Mouse (Mus musculus): ENCODE results near the gene Sox10.

The Sox10 gene

DNA sequence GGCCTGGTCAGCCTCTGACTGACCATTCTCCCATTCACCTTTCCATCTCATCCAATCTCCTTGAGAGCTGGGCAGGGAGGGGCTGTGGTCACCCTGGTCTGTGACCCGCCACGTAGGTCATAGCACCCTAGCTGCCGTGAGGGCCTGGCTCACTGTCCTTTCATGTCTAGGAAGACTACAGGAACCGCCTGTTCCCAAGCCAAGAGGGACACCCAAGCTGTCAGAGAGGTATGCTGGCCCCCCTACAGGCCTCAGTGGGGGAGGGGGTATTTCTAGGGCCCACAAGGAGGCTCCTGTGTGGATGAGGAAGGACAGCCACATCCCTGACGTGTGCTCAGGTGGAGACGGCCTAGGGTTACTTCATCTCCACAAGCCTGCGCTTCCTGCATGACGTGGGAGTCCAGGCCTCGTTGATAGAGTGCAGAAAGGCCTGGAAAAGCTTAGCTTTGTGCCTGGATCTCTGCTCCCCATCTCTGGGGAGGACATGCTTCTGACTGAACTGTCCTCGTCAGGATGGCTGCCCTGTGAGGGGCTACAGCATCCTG is 40.6 kb downstream of the Sox10 start:
- DNase-seq (ENCODE audit: low read depth, low spot score) = no peak

DNA sequence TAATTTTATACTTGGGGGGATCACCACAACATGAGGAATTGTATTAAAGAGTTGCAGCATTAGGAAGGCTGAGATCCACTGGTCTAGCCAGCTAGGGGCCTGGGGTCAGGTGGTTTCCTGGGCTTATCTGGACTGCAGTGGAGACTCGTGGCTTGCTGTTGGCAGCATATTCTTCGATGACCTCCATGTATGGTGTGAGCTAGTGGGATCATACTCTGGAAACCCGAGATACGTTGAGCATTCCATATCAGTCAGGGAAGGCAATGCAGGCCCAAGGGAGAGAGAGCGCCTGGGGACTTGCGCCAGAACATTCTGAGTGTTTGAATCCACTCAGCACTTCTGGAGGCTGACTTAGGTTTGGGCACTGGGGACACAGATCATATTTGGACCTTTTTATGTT is 41.3 kb downstream of the Sox10 start:
- no peak for DNase-seq (ENCODE audit: low read depth, low spot score)

DNA sequence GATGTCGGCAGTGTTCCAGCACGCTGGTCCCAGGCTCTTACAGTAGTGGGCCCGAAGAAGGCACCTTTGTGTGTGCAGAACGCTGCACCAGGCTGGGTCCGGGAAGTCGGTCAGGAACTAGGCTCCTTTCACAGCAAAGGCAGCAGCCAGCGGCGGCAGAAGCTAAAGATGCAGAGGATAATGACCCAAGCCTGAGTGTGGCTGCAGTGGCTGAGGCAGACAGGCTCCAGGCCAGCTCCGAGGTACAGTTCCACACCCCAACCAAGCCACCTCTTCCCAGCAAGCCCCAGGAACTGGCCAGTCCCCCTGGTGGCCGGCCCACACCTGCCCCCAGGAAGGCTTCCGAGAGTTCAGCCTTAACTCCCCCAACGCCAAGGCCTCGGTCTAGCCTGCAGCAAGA is 42.5 kb downstream of the Sox10 start:
- DNase-seq (ENCODE audit: low read depth, low spot score) = no peak

DNA sequence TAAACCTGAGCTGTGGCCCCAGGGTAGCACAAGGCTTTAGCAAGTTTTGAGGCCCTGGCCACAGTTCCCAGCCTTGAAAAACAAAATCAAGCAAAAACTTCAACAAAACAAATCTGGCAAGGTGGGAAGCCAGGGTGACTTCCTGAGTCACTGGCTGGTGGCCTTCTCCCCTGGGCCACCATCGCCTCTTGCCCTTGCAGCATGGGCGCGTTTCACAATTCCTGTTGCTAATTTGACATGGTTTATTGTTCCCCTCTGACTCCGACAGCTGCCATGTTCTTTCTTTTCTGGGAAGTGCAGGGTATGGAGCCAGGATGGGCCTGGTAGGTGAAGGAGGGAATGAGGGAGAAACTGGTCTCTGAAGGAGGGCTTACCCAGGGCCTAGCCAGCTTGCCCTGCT is 42.9 kb downstream of the Sox10 start:
- no peak for DNase-seq (ENCODE audit: low read depth, low spot score)

DNA sequence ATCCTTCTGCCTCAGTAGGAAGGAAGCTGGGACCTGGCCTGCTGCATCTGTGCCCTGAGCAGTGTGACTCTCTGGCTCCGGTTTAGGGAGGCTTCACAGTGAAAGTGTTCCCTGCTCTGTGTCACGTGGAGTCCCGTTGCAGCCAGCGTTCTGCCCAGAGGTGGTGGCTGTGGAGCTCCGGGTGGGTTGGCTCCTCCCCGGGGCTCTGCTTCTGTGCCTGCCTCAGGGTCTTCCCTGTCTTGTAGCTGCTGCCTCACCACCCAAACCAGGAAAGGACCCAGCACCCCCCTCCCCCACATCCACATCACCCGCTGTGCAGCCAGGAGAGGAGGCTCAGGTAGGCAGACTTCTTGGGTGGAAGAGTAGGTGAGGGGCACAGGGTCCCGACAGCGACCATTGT is 45.5 kb downstream of the Sox10 start:
- DNase-seq (ENCODE audit: low read depth, low spot score) = no peak

DNA sequence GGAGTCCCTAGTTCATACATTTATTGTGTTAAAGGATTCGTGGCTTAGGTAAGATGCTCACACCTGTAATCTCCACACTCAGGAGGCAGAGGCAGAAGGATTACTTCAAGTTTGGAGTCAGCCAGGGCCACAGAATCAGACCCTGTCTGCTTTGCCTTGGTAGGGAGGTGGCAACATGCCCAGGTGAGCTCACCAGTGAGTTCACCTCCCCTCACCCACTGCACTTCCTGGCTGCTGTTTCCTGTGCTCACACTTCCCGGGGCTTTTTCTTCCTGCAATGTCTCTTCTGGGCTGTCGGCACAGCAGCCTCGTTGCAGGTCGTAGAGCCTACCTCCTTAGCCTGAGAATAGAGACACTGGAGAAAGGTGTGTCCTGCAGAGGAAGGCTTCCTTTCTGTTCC is 49.8 kb downstream of the Sox10 start:
- no peak for DNase-seq (ENCODE audit: low read depth, low spot score)

DNA sequence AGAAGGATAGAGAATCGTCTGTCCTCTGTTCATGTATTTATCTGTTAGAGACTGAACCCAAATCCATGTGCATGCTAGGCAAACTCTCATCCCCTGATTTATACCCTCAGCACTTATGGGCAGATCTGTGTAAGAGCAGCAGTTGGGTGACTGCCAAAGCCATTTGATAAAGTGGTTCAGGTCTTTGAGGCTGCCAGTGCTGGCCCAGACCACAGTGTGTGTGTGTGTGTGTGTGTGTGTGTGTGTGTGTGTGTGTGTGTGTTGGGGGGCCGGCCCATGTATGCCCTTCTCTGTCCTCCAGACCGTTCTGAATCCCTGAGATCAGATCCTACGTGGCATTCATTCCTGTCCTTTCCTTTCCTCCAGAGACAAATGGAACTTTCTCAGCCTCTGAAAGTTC is 53.3 kb downstream of the Sox10 start:
- DNase-seq (ENCODE audit: low read depth, low spot score) = peak; percentile 21

DNA sequence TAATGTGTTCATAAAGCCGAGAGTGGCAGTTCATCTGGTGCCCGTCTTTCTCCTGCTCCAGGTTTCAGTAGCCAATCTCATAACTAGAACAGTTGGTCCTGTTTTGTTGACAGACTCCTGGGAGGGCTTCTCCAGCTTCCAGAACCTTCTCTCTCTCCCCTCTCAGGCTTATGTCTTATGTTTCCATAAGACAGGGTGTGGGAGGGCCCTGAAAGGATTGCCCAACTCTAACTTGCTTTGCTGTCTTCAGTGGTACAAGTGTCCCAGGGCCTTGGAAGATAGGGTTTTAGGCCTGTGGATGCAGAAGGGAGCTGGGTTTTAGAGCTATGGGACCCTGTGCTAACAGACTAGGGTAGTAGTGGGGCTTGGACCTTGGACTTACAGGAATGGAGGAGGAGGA is 54.5 kb downstream of the Sox10 start:
- no peak for DNase-seq (ENCODE audit: low read depth, low spot score)

DNA sequence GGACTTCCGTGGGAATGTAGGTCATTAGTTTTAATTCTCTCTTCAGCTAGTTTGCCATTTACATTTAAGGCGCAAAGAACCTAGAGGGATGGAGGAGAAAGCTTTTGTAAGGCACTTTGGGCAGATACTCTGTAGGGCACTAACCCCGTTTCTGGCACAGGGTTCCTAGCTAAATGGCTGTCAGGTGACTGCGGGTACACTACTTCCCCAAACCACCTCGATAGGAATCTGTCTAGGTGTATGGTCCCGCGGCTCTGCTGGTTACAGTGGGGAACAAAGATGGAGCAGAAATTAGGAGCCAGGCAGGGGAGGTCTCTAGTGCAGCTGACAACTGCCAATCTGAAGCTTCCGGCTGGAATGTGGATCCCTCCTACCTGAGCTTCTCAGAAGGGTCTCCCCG is 55.0 kb downstream of the Sox10 start:
- no peak for DNase-seq (ENCODE audit: low read depth, low spot score)

DNA sequence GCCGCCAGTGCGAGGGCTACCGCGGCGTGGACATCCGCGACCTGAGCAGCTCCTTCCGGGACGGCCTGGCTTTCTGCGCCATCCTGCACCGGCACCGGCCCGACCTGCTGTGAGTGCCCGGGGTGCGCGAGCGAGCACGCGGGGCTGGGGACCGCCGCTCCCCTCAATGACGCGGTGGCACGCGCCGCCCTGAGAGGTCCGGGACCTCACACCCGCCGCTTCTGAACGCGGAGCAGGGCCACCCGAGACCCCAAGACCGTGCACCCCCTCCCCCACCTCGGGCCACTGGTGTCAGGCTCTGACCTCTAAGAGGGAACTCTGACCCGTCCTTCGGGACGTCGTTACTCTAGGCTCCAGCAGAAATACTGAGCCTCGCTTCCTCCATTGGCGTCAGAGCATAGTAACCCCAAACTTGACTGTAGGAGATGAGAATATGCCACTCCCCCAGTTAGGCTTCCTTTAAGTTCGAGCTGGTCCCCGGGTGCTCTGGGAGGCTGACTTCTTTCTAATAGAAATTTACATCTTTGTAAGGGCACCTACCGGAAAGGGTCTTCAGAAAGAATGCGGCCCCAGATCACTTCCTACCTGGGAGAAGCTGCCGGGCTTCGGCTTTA is 55.6 kb downstream of the Sox10 start:
- DNase-seq (ENCODE audit: low read depth, low spot score) = peak; percentile 37

DNA sequence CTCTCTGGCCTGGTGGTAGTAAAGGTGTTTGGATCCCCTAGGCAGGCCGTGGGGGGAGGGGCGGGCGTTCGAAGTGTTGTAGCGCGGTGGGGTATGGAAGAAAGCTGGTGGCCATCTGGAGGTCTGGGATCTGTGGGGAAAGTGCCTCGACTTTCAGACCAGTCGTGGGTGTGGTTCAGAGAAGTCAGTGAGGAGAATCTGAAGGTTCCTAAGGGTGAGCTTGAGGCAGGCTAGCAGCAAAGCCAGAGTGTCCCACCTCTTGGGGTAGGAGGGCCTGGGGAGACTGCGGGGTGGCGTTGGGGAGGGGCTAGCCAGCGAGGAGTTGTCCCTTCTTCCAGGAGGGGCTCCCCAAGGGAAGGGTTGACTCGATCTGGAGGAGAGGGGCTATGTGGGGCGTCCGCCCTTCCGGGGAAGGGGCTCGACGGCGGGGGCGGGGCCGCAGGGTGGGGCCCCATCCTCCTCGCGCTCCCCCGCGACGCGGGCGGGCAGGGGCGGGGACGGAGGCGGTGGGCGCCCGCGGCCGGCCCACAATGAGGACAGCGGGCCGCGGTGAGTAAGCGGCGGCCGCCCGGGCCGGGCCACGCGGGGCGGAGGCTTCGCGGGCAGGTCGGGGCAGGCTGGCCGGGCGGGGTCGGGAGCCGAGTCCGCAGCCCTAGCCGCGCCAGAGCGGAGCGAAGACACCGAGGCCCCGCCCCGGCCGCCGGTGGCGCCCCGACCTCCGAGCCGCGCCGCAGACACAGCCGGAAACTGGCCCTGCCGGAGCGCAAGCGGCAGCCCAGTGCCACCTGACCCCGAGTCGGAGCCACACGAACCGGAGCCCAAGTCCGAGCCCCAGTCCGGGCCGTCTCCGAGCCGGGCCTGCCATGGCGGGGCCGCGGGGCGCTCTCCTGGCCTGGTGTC is 56.4 kb downstream of the Sox10 start, which contains the start of gene Micall1:
Gene Micall1 (plus strand): TSS at position 478 of the 900 bp plus-strand sequence.
- DNase-seq (ENCODE audit: low read depth, low spot score) = peak; percentile 87

DNA sequence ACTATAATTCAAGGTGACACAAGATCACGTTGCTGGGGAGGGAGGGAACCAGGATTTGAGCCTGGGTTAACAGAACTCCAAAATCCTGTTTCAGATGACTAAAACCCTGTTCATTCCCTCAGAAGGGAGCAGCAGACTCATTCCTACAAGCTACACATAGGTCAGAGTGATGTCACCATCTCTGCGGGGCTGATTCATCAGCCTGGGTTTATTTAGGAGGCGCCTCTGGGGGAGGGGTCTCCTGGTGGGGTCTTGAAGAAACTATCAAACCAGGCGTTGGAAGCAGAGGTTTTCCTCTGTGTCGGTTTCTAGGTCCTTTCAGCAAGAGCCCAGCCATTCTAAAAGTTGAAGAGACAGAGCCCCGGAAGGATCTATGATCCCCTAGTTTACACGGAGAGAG is 57.1 kb downstream of the Sox10 start:
- peak; percentile 84 for DNase-seq (ENCODE audit: low read depth, low spot score)

DNA sequence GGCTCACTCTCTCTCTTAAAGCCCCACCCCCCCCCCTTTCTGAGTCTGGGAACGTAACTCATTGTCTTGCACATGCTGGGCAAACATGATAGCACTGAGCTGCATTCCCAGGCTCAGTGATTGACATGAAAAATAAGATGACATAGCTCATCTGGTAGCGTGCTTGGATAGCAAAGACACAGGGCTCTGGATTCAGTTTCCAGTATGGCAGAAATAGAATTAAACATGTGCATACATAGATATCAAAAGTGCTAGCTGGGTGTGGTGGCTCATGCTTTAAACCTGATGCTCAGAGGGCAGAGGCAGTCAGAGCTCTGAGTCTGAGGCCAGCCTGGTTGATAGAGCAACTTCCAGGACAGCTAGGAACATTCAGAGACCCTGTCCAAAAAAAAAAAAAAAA is 59.2 kb downstream of the Sox10 start:
- DNase-seq (ENCODE audit: low read depth, low spot score) = no peak

Measured in 3T3-L1 (cell line).